Mouse (Mus musculus): ENCODE data around the gene Armh4. TPM values are rescaled to one million over a fixed set of nuclear protein-coding genes. Genes with fewer than 3 reads are reported as not detected.
"Not testable (repeated sequence)": the region's sequence is repeated elsewhere in the genome, so short reads cannot be mapped to it uniquely, and the experiment has no call there.

Armh4 gene
- total RNA-seq (2015; ENCODE audit: low replicate concordance) = not detected in 2 replicates
- not detected in 2 replicates for total RNA-seq (2017; ENCODE audit: low replicate concordance)

DNA sequence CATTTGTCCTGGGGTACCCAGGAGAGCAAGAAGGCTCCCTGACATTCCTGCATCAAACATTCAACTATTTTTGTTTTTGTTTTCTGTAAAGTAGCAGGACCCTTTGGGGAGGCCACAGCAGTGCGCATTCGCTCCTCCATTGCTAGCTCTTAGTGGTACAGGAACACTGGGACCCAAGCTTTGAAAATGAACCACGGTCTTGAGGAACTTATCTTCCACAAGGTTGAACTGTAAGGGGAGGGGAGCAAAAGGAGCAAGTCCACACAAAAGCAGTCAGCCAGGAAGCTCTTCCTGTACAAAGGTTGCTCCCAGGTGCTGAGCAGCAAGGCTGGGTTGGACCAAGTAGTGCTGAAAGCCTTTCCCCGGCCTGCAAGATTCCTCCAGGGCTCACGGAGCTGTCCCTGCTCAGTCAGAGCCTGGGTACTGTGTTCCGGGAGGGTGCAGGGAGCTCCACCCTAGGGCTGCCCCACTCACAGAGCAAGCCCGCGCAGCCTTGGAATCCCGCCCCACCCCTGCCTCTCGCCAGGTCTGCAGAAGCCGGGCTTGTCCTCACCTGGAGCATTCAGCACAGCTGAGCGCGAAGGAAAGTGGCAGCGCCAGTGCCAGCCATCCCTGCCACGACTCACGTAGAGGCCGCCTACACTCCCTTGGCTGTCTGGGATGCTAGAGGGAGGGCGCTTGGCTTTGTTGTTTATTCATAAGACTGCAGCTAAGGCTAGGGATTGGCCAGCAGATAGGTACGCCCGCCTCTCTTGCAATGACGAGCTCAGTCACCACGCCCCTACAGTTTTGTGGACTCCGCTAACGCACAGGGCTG is at the start of gene Armh4:
TSS of gene Armh4 (minus strand) at position 669 of the 817 bp plus-strand sequence.
- ATAC-seq (replicated peaks; ENCODE audit: low FRiP score, poor library complexity, severe bottlenecking) = no peak

DNA sequence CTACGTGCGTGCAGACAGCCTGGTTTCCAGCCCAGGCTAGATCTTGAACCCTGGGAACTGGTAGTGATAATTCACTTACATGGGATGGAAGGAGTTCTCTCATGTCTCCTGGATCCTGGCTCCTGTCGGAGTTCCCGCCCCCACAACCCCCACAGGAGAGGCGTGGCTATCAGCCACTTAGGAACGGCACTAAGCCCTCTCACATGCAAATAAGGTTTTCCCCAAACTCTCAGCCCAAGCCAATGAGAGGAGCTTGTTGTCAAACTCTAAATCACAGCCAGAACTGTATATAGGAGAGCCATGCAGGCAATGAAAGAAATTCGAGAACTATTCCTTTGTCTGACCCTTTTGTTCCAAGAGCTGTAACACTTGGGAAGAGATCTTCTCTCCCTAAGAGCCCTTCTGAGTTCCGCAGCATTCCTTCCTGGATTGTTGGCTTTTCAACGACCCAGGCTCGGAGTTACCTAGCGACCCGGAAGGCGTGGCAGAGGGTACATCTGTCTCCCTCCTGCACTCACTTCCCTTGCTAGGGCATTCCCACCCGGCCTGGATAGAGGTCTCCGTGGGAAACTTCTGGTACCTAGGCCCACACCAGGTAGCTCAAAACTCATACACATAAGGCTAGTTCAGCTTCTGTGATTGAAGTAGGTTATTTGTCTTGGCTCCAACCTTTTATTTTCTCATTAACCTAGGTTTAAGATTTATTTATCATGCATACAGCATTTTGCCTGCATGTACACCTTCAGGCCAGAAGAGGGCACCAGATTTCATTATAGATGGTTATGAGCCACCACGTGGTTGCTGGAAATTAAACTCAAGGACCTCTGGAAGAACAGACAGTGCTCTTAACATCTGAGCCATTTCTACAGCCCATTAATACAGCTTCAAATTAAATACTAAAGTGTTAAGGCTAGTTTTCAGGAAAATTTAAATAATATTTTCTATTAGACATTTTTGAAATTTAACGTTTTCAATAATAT is 46.3 kb upstream of the Armh4 start:
- ATAC-seq (replicated peaks; ENCODE audit: low FRiP score, poor library complexity, severe bottlenecking) = no peak

DNA sequence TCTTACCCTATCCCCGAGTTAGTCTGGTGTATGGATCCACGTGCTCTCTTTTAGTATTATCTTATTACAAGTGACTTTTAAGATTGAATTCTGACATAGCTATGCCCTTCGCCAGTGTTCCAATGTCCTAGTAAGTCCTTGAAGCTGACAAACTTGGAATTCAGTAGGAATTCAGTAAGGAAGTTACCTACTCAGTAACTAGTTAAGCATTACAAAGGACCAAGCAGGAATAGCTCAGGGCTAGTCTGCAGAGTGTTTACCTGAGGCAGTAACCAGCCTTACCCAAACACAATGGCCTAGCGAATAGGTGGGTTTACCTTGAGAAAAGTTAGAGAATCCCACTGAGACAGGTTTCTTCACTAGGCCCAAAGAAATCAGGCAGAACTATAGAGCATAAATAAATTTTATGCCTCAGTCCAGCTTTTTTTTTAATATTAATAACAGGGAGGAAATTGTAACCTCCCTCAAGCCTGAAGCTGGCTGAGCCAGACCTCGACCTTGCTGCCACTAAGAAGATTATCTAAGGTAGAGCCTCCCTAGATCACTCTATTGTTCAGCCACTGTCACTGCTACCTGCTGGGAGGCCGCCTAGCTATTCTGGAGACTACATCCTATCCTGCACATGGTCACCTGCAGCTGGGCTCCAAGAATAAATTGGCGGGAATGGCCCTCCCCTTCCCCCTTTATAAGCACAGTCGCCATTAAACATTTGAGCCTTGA is 36.7 kb upstream of the Armh4 start:
- ATAC-seq (replicated peaks; ENCODE audit: low FRiP score, poor library complexity, severe bottlenecking) = not testable (repeated sequence)

DNA sequence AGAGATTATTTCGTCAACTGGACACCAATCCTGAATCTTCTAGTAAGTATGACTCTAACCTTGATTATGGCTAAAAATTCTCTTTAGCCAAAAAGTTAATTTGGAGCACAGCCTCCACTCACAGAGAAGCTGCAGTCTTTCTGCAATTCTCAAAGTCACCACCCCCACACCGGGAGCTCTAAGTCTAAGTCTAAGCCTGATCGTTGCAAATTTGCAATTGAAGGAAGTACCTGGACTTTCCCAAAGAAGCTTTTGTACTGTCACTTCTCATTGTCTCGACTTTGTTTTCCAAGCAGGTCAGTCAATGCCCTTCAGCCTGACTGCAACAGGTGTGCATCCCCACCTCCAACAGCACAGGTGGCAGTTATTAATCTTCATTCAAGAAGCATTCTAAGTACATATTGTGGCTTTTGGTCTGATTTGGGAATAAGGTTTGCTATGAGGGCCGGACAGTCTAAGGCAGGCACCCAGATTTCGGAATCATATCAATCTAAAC is 35.6 kb upstream of the Armh4 start:
- not testable (repeated sequence) for ATAC-seq (replicated peaks; ENCODE audit: low FRiP score, poor library complexity, severe bottlenecking)

DNA sequence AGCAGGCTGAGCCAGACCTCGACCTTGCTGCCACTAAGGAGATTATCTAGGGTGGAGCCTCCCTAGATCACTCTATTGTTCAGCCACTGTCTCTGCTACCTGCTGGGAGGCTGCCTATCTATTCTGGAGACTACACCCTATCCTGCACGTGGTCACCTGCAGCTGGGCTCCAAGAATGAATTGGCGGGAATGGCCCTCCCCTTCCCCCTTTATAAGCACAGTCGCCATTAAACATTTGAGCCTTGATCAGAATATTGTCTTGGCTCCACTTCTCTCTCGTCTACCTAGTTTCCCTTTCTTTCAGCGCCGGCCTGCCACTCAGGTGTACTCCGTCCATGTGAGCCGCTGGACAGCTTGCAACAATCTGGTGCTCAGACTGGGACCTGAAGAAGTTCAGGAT is 29.8 kb upstream of the Armh4 start:
- not testable (repeated sequence) for ATAC-seq (replicated peaks; ENCODE audit: low FRiP score, poor library complexity, severe bottlenecking)

DNA sequence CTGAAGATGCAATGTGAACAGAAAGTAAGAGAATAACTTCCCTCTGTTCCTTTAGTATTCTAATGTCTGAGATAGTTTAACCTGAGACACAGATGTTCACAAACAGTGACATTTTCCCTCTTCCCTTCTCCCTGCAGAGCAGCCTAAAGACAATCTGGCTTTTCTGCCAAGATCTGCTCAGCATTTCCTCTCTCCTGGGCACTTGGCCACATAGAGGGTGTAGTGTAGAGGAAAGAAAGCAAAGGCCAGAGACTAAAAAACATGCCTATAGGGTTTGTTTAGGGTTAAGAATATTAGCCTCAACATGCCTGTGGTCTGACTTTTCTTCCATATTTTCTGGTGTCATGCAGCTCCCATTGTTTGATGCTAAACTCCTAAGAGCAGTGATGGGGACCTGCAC is 21.9 kb upstream of the Armh4 start:
- ATAC-seq (replicated peaks; ENCODE audit: low FRiP score, poor library complexity, severe bottlenecking) = not testable (repeated sequence)

DNA sequence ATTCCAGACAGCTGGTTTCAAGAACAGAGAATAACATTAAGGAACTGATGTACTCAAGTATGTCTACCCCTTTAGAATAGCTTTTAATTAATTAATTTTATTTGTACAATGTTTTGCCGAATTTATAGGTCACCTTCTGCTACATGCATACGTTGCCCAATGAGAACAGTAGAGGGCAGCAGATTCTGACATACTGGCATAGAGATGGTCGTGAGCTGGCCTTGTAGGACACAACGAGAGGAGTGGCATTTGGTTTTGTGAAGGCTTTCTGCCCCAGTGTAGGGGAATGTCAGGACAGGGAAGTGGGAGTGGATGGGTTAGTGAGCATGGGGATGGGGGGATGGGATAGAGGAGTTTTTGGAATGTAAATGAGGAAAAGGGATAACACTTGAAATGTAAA is 18.3 kb upstream of the Armh4 start:
- ATAC-seq (replicated peaks; ENCODE audit: low FRiP score, poor library complexity, severe bottlenecking) = no peak

DNA sequence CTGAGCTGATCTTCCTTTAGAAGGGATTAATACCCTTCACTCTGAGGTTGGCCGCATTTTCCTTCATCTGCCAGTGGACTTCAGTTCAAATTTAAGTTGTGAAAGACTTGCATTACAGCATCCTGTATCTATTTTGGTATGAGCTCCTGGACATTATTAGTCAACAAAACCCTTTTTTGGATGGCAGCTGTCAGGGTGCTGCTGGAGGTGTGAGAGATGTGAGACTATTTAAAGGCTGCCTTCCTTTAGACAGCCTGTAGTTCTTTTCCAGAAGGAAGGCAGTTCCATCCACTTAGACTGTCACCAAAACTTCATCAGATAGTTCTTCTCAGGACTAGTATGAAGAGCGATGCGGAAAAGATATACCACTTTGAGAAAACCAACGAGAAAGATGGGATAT is 10.8 kb upstream of the Armh4 start:
- ATAC-seq (replicated peaks; ENCODE audit: low FRiP score, poor library complexity, severe bottlenecking) = no peak

DNA sequence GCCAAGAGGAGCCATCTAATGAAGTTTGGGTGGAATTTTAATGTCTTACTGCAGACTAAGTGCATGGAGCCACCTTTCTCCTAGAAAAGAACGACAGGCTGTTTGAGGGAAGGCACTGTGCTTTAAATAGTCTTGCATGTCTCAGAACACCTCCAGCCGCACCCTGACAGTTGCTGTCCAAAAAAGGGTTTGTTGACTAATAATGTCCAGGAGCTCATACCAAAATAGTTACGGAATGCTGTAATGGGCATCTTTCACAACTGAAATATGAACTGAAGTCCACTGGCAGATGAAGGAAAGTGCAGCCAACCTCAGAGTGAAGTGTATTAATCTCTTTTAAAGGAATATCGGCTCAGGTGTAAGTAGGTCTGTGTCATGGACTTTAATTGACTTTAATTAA is 7.4 kb upstream of the Armh4 start:
- ATAC-seq (replicated peaks; ENCODE audit: low FRiP score, poor library complexity, severe bottlenecking) = no peak

DNA sequence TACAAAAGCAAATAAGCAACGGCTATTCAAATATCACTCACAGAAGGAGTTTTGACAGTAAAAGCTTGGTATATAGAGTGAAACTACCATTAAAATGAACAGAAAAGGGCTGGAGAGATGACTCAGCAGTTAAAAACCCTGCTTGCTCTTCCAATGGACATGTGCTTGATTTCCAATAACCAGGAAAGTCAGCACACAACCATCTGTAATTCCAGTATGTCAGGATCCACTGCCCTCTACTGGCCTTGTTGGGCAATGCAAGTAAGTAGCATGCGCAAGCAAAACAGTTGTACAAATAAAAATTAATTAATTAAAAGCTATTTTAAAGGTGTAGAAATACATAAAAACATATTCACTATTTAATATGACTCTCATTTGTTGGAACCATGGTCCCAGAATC is 2.6 kb upstream of the Armh4 start:
- ATAC-seq (replicated peaks; ENCODE audit: low FRiP score, poor library complexity, severe bottlenecking) = no peak

DNA sequence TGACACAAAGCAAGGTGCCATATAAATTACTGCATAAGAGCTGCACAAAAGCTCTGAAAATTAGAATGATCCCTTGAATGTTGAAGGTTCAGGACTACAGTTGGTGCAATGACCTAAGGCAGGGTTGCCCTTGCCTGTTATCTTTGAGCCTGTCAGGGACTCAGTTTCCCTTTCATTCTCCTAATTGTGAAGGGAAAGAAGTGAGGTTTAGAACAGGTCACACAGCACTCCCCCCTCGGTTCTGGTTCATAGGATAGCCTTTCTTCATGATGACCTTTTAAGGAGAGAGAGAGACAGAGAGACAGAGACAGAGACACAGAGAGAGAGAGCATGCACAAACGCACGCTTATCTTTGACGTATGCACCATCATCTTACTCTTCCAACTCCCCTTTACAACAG is 683 bp upstream of the Armh4 start:
- ATAC-seq (replicated peaks; ENCODE audit: low FRiP score, poor library complexity, severe bottlenecking) = no peak

DNA sequence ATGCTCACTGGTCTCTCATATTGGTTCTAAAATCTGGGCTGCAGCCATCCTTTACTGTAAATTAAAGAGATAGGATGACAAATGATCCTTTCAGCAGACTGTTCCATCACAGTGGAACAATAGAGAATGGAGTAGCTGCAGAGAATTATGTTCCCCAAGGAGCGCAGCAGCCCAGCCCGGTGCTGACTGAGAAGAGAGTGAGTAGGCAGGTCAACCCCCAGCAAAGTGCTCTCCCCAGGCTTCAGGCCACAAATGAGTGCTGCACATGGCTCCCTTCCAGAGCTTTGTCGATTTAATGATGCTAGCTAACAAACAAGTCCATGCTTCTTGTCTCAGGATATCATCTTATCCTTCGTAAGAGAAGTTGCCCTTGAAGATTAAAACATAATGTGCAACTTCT is 2.8 kb downstream of the Armh4 start:
- ATAC-seq (replicated peaks; ENCODE audit: low FRiP score, poor library complexity, severe bottlenecking) = no peak

DNA sequence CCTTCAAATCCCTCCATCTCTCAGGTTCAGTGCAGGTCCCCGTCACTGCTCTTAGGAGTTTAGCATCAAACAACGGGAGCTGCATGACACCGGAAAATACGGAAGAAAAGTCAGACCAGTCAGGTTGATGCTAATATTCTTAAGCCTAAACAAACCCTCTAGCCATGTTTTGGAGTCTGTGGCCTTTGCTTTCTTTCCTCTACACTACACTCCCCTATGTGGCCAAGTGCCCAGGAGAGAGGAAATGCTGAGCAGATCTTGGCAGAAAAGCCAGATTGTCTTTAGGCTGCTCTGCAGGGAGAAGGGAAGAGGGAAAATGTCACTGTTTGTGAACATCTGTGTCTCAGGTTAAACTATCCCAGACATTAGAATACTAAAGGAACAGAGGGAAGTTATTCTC is 5.6 kb downstream of the Armh4 start:
- not testable (repeated sequence) for ATAC-seq (replicated peaks; ENCODE audit: low FRiP score, poor library complexity, severe bottlenecking)

DNA sequence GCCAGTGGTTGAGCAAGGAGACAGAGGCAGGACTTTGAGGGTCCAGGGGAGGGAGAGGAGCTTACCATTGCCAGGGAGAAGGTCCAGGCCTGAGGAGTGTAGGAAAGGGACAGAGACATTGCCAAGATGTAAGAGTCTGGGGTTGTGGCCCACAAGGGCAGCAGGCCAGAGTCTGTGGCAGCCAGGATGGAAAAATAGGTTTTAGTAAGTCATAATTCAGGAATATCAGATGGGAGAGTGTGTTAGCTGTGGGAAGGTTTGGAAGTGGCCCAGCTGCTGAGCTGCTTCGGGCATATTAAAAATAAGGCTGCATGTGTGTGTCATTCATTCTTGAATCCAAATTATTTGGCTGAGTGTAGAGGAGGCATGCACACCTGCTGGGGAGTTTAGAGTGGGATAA is 11.4 kb downstream of the Armh4 start:
- ATAC-seq (replicated peaks; ENCODE audit: low FRiP score, poor library complexity, severe bottlenecking) = no peak

DNA sequence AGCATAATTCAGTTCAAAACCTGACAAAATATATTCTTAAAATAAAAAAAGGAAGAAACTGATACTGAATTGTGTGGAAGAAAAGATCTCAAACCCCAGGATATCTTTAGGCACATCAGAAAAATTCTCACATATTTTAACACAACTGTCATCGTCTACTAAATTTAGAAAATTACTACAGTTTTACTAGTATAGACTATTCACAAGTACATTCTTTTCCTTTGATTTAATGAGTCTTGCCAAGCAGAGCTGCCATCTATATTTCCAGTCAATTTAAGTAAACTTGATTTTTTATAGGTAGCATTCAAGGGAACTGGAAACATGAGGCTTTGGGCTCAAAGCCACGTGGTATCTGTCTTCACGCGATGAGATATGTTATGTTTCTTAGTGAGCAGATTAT is 16.6 kb downstream of the Armh4 start:
- ATAC-seq (replicated peaks; ENCODE audit: low FRiP score, poor library complexity, severe bottlenecking) = no peak

DNA sequence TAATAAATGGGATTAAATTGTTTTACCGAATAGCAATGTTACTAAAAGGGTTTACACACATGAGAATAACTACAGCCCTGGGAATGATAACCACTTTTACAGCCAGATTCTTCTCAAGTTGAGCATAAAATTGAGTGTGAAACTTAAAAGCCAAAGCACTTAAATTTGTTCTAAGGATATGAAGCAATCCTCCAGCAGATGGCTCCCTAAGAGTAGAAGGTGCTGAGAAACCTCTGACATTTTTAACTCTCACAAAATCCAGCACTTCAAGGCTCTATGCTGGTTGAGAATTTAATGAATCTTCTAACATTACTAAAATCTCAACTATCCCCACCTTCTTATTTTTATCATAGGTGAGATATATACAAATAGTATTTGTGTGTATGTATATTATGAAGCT is 27.3 kb downstream of the Armh4 start:
- no peak for ATAC-seq (replicated peaks; ENCODE audit: low FRiP score, poor library complexity, severe bottlenecking)

DNA sequence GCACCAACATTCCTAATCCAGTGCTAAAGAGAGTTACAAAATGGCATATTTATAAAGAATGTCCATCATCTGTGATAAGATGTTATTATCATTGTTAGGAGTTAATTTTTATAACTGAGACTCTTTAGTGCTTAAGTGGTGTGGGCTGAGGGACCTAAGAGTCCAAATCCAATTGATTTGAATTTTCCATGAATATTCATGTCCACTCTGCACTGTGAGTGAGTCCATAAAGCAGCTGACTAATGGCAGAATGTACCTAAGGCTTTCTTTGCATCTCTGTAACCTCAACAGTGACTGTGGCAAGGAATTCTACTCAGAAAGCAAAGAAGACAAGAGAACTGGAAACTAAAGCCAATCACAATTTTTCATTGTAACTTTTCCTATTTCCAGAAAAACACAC is 30.6 kb downstream of the Armh4 start:
- ATAC-seq (replicated peaks; ENCODE audit: low FRiP score, poor library complexity, severe bottlenecking) = no peak

DNA sequence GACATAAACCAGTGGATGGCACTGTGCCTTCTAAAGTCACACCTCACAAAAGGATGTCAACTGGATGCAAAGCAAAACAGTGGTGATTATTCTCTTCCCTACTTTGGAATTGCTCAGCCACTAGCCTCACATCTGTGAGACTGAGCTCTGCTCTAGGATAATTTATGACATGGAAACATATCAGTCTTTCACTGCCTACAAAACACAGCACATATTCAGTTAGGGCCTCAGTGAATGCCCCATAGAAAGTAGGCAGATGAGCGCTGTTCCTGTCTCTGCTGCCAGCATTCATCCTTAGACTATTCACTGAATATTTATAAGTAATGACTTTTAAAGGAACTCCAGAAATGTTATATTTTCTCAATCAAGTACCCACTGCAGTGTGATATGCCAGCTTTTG is 37.3 kb downstream of the Armh4 start:
- no peak for ATAC-seq (replicated peaks; ENCODE audit: low FRiP score, poor library complexity, severe bottlenecking)

DNA sequence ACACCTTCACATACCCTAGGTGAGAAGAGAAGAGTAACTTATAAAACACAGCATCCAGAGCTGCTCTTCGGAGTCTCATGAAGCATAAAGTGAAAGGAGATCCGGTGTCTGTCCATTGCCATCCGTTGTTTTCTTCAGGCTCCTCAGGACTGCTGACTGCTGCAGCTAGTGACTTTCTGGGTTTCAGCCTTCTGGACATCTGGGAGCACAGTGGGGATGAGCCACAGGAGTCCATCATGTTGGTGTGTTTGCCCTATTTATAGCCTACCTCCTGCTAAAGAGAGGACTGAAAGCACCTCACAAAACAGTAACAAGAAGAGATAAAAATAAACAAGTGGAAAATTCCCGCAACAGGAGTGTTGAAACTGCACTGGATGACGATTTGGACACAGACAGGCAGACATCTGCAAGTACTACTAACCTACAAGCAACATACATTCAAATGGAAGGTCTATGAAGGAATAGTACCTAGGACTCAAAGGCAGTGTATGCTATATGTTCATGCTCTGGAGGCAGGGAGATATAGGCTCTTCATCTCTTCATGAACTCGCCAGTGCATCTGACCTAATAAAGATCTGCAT is 39.1 kb downstream of the Armh4 start:
- no peak for ATAC-seq (replicated peaks; ENCODE audit: low FRiP score, poor library complexity, severe bottlenecking)

DNA sequence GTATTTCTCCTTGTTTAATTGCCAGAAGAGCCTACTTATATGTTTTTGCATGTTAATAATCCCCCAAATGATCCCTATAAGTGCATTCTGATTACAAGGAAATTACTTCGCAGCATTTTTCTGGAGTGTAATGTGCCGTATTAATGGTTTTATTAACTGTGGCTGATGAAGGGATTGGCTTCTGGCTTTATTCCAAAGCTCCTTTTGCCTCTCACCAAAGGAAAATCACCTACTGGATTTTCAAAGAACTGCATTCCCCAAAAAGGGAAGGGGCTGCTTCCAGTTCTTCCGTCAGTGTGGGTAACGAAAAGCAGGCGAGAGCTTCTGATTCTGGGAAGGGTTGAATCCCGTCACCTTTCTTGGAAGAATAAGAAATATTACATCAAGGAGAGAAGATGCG is 43.9 kb downstream of the Armh4 start:
- ATAC-seq (replicated peaks; ENCODE audit: low FRiP score, poor library complexity, severe bottlenecking) = no peak

Measured in erythroblast, adult 5-6 weeks (primary cell).